ENCODE assay signal across 9 mouse cellular contexts in the genomic region with DNA sequence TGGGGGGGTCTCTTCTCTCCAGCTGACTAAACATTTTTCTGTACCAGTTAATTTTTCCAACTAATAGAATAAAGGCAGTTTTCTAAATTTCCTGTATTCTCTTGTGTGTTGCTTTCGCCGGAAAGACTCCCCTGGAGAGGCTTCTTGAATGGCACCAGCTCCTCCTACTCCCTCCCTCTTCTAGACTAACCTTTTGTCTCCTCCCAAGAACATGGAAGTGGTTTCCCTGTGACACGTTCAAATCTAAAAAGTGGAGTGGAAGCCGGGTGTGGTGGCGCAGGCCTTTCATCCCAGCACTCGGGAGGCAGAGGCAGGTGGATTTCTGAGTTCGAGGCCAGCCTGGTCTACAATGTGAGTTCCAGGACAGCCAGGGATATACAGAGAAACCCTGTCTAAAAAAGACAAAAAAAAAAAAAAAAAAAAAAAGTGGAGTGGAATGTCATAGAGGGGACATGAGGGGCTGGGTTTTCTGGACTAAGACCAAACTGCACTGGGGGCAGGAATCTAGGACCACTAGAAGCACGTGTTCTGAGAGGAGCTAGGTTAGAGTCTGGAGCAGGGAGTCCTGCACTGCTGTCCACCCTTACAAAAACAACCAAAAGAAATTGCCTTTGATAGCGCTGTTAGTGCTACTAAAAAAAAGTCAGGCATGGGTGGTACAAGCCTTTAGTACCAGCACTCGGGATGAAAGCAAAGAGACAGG. TPM values are rescaled to one million over a fixed set of nuclear protein-coding genes. Genes with fewer than 3 reads are reported as not detected.
DNase-seq lines count a peak whose midpoint lies in the region; ATAC-seq and TF ChIP-seq lines count a peak whose summit lies in the region.
"Had no signal": no experiment of that assay in that cellular context is flagged by ENCODE, and none has a peak within 500 bp of the region (broad histone marks: within the 10 kb centered on the region; RNA-seq: fewer than 3 reads in every experiment).

No protein-coding gene starts in this region.

- 67% methylated on average over 10 of the region's 10 CpGs for WGBS in forebrain, postnatal 0 days
- WGBS in liver, postnatal 0 days (ENCODE audit: insufficient replicate concordance): 53% methylated on average over 10 of the region's 10 CpGs

- H3K9me3 ChIP-seq in ES-Bruce4 (replicated peaks; ENCODE audit: control insufficient read depth, insufficient read depth, low read length, poor library complexity, severe bottlenecking): no peaks in the 10 kb centered on the region
- no peaks in the 10 kb centered on the region for H3K9me3 ChIP-seq in forebrain, postnatal 0 days (ENCODE audit: low read length)
- H3K9me3 ChIP-seq in liver, postnatal 0 days (ENCODE audit: low read length): no peaks in the 10 kb centered on the region

- peaks cover 3% of the 10 kb centered on the region for H3K4me1 ChIP-seq in ES-Bruce4 (ENCODE audit: control insufficient read depth, insufficient read depth, low read length)
- H3K4me1 ChIP-seq in forebrain, postnatal 0 days (ENCODE audit: insufficient read depth): peaks cover 13% of the 10 kb centered on the region
- H3K4me1 ChIP-seq in liver, postnatal 0 days (ENCODE audit: insufficient read depth): peaks cover 39% of the 10 kb centered on the region

- no peak for TF ChIP-seq CTCF in ES-Bruce4 (IDR thresholded peaks at IDR 0.05; ENCODE audit: low read depth, low read length)
- no peak for TF ChIP-seq CTCF in forebrain, postnatal 0 days (IDR thresholded peaks at IDR 0.05; ENCODE audit: low read depth)
- TF ChIP-seq CTCF in liver, postnatal 0 days (IDR thresholded peaks at IDR 0.05; ENCODE audit: low read depth): no peak

- intact Hi-C loops in heart, postnatal 36 days (cut with DNase I): loop anchor here (2.0 kb wide), 1 partner anchor 13 kb away; no protein-coding TSS in a partner anchor

- no peaks in the 10 kb centered on the region for H3K27me3 ChIP-seq in ES-Bruce4 (ENCODE audit: control insufficient read depth, insufficient read depth, low read length, poor library complexity, severe bottlenecking)
- no peaks in the 10 kb centered on the region for H3K27me3 ChIP-seq in forebrain, postnatal 0 days (ENCODE audit: insufficient read depth, low read length)
- no peaks in the 10 kb centered on the region for H3K27me3 ChIP-seq in liver, postnatal 0 days (ENCODE audit: insufficient read depth, low read length)

- ATAC-seq in forebrain, postnatal 0 days: no peak
- no peak for ATAC-seq in liver, postnatal 0 days

- H3K27ac ChIP-seq in ES-Bruce4 (ENCODE audit: insufficient read depth, low read length): peak overlapping the region; percentile 100
- peak overlapping the region; percentile 85; the same call in 1 of the 2 replicates for H3K27ac ChIP-seq in forebrain, postnatal 0 days (ENCODE audit: low read depth, low read length)
- H3K27ac ChIP-seq in liver, postnatal 0 days (ENCODE audit: low read depth): peak overlapping the region; percentile 100

- DNase-seq in heart, adult 11 months: peak; percentile 90
- DNase-seq in heart, postnatal 36 days: no peak
- DNase-seq in forebrain, postnatal 0 days: no peak
- DNase-seq in liver, postnatal 0 days: no peak
- DNase-seq in embryo, embryonic 9.5 days (ENCODE audit: extremely low spot score): no peak
- no peak for DNase-seq in cerebellum, adult 11 months
- no peak for DNase-seq in gastrocnemius, postnatal 4 days (ENCODE audit: low spot score in 2 of 2)

- TF ChIP-seq POLR2A in ES-Bruce4 (IDR thresholded peaks at IDR 0.05; ENCODE audit: insufficient read depth, low read length): no peak

- no peak for TF ChIP-seq EP300 in ES-Bruce4 (IDR thresholded peaks at IDR 0.05; ENCODE audit: insufficient read depth, low read depth, low read length)
- TF ChIP-seq EP300 in liver, postnatal 0 days (IDR thresholded peaks at IDR 0.05; ENCODE audit: low read depth): no peak

- H3K9ac ChIP-seq in ES-Bruce4 (ENCODE audit: low read depth, poor library complexity, severe bottlenecking): peak overlapping the region; percentile 71
- no peak overlapping the region for H3K9ac ChIP-seq in forebrain, postnatal 0 days
- peak overlapping the region; percentile 99 for H3K9ac ChIP-seq in liver, postnatal 0 days (replicated peaks)

- H3K4me3 ChIP-seq in ES-Bruce4 (ENCODE audit: low read depth, low read length): no peak overlapping the region
- H3K4me3 ChIP-seq in forebrain, postnatal 0 days (ENCODE audit: low read depth, low read length): no peak overlapping the region
- peak overlapping the region; percentile 93 for H3K4me3 ChIP-seq in liver, postnatal 0 days (ENCODE audit: low read depth, low read length)

- peak overlapping the region; percentile 80 for H3K4me2 ChIP-seq in forebrain, postnatal 0 days (ENCODE audit: low read depth)
- H3K4me2 ChIP-seq in liver, postnatal 0 days (ENCODE audit: low read depth, low read length): peak overlapping the region; percentile 87

- H3K36me3 ChIP-seq in ES-Bruce4 (ENCODE audit: control insufficient read depth, insufficient read depth, low read length, poor library complexity, severe bottlenecking): peaks cover 23% of the 10 kb centered on the region
- H3K36me3 ChIP-seq in forebrain, postnatal 0 days (ENCODE audit: insufficient read depth): peaks cover 29% of the 10 kb centered on the region
- peaks cover 46% of the 10 kb centered on the region for H3K36me3 ChIP-seq in liver, postnatal 0 days (replicated peaks; ENCODE audit: insufficient read depth, low read length)

RNA-seq across cellular contexts. Expression of a gene that starts 0.7 kb away (rescaled TPM):
- 100 to 1,000 TPM; 103 to 108 TPM for total RNA-seq in heart, postnatal 36 days (2021)
- 172 and 194 TPM in 2 replicates for polyA plus RNA-seq in ES-Bruce4 (2011; ENCODE audit: insufficient read depth, insufficient read length, low read depth, missing spikeins)
- 184 and 264 TPM in 2 replicates for total RNA-seq in forebrain, postnatal 0 days (2014; rRNA removed)
- polyA plus RNA-seq in forebrain, postnatal 0 days (2015; fragmentation: Nextera tagmentation; extraction: Ambion mirVana): 446 and 498 TPM in 2 replicates
- polyA plus RNA-seq in liver, postnatal 0 days (2015; fragmentation: Nextera tagmentation; extraction: Ambion mirVana): 3,657 and 3,917 TPM in 2 replicates
- total RNA-seq in gastrocnemius, postnatal 4 days (2021): 100 to 1,000 TPM in 1 of 2 experiments, 10 to 100 TPM in 1; 91.8 to 108 TPM

RNA-seq across cellular contexts. Expression of a gene that starts 9.7 kb away (rescaled TPM):
- 10 to 100 TPM; 69.7 to 74.8 TPM for total RNA-seq in heart, postnatal 36 days (2021)
- 69.5 and 69.9 TPM in 2 replicates for polyA plus RNA-seq in ES-Bruce4 (2011; ENCODE audit: insufficient read depth, insufficient read length, low read depth, missing spikeins)
- total RNA-seq in forebrain, postnatal 0 days (2014; rRNA removed): 112 and 134 TPM in 2 replicates
- polyA plus RNA-seq in forebrain, postnatal 0 days (2015; fragmentation: Nextera tagmentation; extraction: Ambion mirVana): 93.9 and 112 TPM in 2 replicates
- 35.9 and 38.2 TPM in 2 replicates for polyA plus RNA-seq in liver, postnatal 0 days (2015; fragmentation: Nextera tagmentation; extraction: Ambion mirVana)
- 10 to 100 TPM; 77.2 to 93.2 TPM for total RNA-seq in gastrocnemius, postnatal 4 days (2021)

RNA-seq across cellular contexts. Expression of a gene that starts 32.0 kb away (rescaled TPM):
- total RNA-seq in heart, postnatal 36 days (2021): 10 to 100 TPM; 59.3 to 62.3 TPM
- 4.0 and 7.0 TPM in 2 replicates for polyA plus RNA-seq in ES-Bruce4 (2011; ENCODE audit: insufficient read depth, insufficient read length, low read depth, missing spikeins)
- total RNA-seq in forebrain, postnatal 0 days (2014; rRNA removed): 47.7 and 50.0 TPM in 2 replicates
- 59.2 and 66.2 TPM in 2 replicates for polyA plus RNA-seq in forebrain, postnatal 0 days (2015; fragmentation: Nextera tagmentation; extraction: Ambion mirVana)
- 14.8 and 16.3 TPM in 2 replicates for polyA plus RNA-seq in liver, postnatal 0 days (2015; fragmentation: Nextera tagmentation; extraction: Ambion mirVana)
- 10 to 100 TPM; 24.7 to 33.9 TPM for total RNA-seq in gastrocnemius, postnatal 4 days (2021)

RNA-seq across cellular contexts. Expression of a gene that starts 32.1 kb away (rescaled TPM):
- 100 to 1,000 TPM; 237 to 241 TPM for total RNA-seq in heart, postnatal 36 days (2021)
- 429 and 434 TPM in 2 replicates for polyA plus RNA-seq in ES-Bruce4 (2011; ENCODE audit: insufficient read depth, insufficient read length, low read depth, missing spikeins)
- 119 and 126 TPM in 2 replicates for total RNA-seq in forebrain, postnatal 0 days (2014; rRNA removed)
- 238 and 271 TPM in 2 replicates for polyA plus RNA-seq in forebrain, postnatal 0 days (2015; fragmentation: Nextera tagmentation; extraction: Ambion mirVana)
- 163 and 165 TPM in 2 replicates for polyA plus RNA-seq in liver, postnatal 0 days (2015; fragmentation: Nextera tagmentation; extraction: Ambion mirVana)
- total RNA-seq in gastrocnemius, postnatal 4 days (2021): 100 to 1,000 TPM; 272 TPM

RNA-seq across cellular contexts. Expression of a gene that starts 41.3 kb away (rescaled TPM):
- 1 to 10 TPM; 4.0 to 5.2 TPM for total RNA-seq in heart, postnatal 36 days (2021)
- 69.2 and 69.3 TPM in 2 replicates for polyA plus RNA-seq in ES-Bruce4 (2011; ENCODE audit: insufficient read depth, insufficient read length, low read depth, missing spikeins)
- total RNA-seq in forebrain, postnatal 0 days (2014; rRNA removed): 25.9 and 32.6 TPM in 2 replicates
- polyA plus RNA-seq in forebrain, postnatal 0 days (2015; fragmentation: Nextera tagmentation; extraction: Ambion mirVana): 14.6 and 20.1 TPM in 2 replicates
- polyA plus RNA-seq in liver, postnatal 0 days (2015; fragmentation: Nextera tagmentation; extraction: Ambion mirVana): 10.9 and 13.5 TPM in 2 replicates
- 1 to 10 TPM; 2.4 to 3.1 TPM for total RNA-seq in gastrocnemius, postnatal 4 days (2021)
- total RNA-seq: common myeloid progenitor, adult 5-6 weeks had no signal
